Mouse (Mus musculus): ENCODE results near the gene Dusp7.

The Dusp7 gene

DNA sequence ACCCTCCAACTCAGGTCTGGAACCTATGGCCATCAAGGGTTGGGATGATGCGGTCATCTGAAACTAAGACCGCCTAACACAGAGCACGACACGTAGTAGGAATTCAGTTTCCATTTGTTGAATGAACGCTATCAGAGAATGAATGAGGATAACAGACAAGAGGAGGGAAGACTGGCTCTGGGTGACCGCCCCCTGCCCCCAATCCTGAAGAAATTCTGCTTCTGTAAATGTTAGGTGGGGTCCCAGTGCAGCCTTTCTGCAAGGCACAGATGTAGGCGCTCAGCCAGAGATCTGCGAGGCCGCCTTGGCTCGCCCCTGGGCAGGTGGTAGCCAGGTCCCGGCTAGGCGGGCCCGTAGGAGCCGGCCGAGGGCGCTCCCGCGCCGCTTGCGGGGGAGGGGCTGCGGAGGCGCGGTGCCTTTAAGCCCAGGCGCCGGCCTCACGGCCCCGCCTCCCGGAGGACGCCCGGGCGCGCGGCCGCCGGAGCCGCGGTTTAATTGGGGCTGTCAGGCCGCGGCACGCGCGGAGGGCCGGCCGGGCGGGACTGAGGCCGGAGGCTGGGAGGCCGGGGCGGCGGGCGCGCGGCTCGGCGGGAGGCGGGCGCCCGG is at the start of gene Dusp7:
TSS of gene Dusp7 (plus strand) at position 521 of the 606 bp plus-strand sequence.
- DNase-seq, result peak; percentile 87

DNA sequence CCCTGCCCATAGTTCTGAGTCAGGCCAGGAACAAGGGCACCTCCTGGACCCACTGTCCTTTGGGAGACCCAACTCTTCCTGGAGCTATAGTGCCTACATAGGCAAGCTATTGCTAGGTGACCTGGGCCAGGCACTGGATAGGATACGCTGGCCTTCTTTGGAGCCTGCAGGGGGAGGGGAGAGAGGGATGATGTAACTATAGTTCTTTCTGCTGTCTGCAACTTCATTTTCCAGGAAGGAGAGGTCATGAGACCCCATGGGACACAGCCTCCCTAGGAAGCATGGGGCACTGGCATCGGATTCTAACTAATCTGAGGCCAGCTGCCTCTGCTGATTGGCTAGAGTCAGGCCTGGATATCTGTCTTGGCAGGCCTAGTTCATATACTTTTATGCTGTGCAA is 49.3 kb upstream of the Dusp7 start:
- no peak for DNase-seq

DNA sequence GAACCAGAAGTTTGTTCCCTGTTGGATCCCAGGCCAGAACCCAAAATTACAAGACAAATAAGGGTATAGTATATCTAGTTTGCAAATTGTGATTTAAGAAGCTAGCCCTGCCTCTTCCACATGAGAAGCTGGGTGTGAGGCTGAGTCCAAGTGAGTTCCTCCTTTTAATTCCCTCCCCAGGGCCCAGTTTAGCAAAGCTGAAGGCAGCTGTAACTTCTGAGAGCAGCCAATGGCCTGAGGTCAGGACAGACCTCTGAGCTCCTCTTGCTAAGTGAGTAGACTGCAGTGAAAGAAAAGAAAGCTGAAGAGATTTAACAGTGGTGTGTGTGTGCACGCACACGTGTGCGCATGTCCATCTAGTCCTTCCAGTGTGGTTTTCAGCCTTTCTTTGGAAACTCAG is 45.9 kb upstream of the Dusp7 start:
- no peak for DNase-seq

DNA sequence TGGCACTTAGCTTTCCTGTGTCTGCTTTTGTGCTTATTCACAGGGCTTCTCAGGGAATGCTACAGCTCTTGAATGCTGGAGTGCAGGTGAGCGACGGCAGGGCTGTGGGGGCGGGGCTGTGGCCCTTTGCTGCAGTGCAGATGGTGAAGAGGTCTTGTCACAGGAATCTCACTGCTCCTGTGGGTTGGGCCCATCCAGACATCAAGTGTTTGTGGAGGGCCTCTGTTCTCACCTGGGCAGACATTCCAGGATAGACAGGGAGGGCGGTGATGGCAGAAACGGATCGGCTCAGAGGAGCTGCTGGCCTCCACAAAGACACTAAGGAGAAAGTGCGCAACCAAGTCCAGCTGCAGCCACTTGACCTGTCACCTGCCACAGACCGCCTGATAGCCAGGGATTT is 42.2 kb upstream of the Dusp7 start:
- DNase-seq, result no peak

DNA sequence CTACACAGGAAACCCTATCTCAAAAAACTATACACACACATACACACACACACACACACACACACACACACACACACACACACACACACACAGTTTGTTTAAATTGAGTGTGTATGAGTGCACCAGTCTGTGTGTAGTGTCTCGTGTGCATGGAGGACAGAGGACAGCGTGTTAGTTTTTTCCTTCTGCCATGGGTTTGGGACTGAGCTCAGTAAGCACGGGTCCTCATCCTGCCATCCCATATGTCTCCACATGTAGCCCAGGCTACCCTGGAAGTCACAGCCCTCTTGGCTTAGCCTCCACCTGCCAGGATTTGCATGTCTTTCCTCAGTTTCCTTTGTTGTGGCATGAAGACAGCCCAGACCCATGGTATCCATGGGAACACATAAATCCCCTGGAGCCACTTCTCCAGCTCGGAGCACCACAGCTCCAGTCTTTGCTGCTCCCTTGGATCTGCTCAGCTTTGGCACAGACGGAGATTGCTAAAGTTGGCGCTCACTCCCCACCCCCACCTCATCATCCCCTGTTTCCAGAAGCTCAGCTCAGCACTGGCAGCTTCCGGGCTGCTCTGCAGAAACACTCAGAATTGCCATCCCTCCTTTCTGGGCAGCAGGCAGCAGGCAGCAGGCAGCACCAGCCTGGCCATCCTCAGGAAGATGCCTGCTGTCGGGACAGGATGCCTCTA is 41.2 kb upstream of the Dusp7 start:
- no peak for DNase-seq

DNA sequence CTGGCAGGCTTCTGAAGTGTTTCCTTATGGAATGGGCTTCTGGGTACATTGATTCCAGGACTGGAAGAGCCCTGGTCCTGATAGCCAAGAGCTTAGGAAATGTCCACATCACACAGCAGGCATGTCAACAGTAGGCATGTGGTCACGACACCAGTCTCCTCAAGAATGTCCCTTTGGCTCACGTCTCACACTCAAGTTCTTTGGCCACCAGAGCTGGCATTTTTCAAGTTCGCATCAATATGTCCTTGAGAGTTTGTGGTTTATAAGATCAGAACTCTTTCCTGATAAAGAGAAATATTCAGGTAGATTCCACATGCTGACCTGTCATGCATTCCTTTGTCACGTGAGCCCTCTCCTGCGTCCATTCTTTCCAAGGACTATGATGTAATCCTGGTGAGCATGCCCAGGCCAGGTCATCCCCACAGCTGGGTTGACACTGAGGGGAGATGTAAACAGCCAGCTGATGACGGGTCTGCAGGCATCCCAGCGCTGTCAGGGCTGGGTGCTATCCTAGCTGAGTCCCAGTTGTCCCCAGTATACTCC is 40.3 kb upstream of the Dusp7 start:
- DNase-seq, result no peak

DNA sequence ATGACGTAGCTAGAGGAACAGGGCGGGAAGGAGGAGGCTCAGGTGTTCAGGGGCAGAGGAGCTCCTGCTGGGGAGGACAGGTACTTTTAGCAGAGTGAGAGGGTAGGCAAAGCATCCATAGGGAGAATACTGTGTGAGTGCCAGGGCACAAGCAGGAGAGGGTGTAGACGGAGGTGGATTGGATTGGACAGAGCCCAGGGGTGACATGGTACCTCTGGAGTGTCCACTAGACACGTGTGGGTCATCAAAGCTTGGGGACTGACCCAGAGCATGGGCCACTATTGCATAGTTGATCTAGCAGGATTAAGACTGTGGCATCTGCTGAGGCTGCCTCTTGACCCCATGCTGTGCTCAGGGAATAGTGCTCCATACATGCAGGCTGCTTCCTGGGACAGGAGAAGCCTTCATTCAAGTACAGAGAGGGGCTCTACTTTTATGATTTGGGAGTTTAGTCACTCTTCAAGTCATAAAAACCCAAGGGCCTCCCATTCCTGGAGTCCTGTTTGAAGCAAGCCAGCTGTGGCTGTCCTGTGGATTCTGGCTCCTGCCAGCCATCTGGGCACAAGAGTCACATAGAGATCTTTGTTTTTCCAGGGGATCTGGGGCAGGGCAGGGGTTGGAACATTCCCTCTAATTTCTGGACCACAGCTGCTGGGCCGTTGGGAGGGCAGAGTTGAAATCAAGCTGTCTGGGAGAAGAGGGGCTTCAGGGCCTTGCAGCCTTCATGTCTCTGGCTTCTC is 39.5 kb upstream of the Dusp7 start:
- no peak for DNase-seq

DNA sequence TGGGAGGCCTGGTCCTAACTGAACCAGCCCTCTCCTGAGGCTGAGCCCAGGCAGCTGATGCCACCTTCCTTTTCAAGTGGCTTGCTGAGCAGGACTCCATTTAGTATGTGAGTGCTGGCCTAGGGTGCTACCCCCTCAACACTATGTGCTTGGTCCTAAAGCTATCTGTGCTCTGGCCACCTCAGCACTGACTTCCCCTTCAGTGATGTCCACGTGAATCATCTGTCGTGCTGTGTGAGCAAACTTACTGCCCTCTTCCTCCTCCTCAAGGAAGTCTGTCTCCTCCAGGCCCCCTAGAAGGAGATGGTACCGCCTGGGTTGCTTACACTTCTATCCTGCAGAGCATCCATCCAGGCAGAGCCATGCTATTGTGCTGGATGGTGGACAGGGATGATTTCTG is 35.7 kb upstream of the Dusp7 start:
- DNase-seq, result no peak

DNA sequence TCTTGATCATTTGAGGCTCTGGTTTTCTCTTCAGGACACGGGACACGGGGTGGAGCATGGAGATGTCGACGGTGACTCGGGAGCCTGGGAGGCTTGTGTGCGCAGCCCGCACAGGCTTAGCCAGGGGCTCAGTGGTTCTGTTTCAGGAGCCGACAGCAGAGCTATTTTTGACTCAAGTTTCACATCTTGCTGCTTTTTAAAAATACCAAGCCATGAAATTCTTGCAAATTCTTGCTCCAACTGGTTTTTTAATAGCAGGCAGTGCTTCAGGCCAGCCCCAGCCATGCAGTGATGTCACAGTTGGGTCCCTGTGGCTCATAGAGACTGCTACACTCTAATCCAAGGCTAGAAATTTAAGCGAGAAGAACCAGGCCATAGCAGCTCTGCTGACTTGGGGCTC is 30.8 kb upstream of the Dusp7 start:
- DNase-seq, result no peak

DNA sequence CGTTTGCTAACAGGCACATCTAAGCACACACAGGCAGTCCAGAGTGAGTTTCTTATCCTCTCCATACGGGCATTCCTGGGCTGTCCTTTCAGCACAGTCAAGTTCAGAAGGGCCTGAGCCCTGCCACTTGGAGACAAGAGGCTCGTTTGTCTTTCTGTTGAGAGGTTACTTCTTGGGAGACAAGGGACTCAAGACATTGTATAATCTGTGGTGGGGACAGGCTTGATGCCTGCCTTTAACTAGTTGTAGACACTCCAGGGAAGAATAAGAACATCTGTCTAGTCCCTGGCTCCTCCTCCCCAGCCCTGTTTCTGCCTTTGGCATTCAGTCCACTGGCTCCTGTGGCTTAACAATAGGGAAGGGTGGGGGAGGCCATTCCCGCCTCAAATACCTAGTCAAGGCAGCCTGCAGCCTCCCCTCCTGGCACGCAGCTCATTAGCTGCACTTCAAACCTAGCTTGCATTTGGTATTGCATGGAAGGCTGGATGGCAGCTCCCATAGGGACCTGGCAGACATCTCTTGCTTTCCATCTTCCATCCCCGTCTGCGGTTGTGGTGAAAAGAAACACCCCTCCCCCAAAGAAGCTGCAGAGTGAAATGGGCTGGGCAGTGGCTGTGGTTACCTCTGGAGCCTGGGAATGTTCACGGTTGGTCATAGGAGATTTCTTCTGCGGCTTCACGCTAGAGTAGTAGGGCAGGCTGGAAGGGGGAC is 29.8 kb upstream of the Dusp7 start:
- DNase-seq, result no peak

DNA sequence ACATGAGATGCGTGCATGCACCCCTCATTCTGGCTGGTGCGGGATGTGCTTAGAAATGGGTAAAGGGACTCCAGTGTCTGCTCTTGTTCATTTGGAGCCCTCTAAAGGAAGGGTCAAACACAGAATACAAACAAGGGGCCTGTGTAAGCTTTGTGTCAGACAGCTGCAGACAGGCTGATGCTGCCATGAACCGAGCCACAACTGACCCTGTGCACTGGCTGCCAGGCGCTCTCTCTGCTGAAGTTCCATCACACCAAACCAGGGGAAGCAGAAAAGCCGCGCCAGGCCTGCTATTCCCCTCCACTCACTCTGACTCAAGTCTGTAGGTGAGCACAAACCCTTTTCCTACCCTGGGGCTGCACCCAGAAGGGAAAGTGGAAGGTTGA is 29.3 kb upstream of the Dusp7 start:
- DNase-seq, result no peak

DNA sequence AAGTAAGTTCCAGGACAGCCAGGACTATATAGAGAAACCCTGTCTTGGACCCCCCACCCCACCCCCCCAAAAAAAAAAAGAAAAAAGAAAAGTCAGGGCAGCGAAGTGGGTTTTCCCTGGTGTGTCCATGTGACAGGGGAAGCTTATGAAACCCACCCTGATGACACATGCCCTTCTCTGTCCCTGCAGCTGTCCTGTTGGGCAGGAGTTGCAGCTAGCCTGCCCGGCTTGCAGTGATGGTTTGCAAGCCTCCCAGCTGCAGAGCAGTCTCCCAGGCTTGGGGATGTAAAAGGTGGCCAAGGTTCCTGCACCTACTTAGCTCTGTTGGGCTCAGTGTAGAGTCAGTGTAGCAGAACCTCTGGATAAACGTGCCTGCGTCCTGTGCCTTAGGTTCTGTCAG is 28.7 kb upstream of the Dusp7 start:
- DNase-seq, result no peak

DNA sequence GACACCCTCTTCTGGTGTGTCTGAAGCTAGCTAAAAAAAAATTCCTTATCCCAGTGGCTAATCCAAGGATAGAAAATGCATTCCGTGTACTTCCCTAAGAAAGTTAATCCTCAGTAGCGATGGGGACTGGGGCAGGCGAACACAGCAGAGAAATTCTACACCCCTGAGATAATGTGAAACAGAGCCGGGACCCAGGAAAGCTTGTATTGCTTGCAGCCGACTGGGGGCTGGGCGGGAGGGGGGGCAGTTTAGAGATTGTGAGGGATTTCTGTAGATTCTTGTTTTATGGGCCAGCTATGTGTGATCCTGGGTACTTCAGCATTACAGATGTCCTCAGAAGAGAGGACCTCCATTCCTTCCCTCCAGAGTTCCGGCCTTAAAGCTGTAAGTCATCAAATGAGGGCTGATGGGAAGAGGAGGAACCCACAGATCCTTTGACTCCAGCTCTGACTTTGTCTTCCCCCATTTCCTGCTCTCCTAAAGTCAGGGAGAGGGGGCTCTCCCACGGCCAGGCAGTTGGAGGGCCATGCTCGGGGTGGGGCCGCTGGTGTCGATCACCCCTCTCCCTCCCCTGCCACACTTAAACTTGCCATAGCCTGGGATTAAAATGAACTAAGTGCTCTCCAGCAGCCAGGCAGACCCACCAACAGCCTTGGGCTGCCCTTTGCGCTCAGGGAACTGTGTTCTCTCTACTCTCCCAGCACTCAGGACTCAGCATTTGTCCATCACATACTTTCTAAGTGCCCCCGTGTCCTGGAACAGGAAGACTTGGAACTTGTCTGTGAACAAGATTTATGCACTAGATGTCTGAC is 27.7 kb upstream of the Dusp7 start:
- DNase-seq, result no peak

DNA sequence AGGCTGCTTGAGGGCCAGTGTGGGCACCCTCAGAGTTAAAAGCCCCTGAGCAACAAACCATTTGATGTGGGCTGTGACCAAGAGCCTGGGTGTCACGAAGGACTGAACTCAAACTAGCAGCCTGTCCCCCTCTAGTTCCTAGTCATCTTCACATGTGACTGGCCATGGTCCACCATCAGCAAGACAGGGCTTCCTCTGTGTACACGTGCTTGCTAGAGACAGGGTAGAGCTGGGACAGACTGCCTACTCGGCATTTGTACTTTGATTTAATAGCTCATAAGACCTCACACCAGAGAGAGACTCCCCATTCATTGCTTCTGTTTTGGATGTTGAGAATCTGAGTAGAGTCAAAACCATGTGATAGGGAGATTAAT is 27.1 kb upstream of the Dusp7 start:
- DNase-seq, result no peak

DNA sequence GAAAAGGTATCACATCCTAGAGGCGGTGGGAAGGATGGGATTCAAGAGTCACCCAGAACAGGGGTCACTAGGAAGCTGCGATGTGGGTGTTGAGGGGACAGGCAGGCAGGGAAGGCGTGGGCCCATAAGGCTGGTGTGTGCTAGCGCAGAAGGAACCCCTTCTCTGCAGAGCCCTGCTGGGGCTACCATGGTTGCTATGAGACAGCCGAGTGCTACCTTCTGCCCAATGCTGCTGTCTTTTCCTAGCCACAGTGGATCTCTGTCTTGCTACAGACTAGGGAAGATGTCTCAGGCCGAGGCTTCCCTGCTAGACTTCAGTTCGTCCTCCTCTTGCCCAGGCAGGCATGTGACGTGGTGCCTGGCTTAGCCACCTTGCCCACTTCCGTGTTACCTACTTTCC is 25.9 kb upstream of the Dusp7 start:
- no peak for DNase-seq

DNA sequence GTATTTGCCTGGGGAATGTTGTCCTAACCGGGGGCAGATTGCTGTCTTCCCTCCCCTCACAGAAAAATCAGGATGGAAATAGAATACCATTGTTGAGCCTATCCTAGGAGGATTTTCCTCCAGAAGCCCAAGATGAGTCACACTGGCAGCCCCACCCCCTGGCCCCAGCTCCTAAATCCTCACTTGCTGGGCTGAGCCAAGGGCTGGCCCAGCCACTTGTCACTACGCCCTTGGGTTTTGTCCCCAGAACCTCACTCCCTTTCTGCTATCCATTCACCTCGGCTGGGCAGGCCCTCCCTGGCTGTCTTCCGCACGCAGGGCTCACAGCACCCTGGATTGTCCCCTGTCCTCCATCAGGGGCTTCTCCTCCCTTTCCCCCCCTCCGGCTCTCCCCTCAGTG is 23.3 kb upstream of the Dusp7 start:
- DNase-seq, result peak; percentile 43

DNA sequence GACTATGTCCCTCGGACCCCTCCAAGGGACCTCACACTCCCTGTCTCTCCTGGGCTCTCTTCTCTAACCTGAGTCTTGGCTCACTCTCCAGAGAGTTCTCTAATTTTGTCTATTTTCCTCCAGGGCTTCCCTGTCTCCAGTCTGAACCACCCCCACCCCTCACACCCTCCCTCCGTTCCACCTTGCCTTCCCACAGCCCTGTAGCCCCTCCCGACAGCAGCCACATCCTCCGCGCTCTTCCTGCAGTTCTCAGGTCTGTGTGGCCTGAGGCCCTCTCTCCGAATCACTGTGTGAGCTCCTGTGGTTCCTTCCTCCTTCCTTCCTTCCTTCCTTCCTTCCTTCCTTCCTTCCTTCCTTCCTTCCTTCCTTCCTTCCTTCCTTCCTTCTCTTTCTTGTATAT is 22.8 kb upstream of the Dusp7 start:
- DNase-seq, result no peak

DNA sequence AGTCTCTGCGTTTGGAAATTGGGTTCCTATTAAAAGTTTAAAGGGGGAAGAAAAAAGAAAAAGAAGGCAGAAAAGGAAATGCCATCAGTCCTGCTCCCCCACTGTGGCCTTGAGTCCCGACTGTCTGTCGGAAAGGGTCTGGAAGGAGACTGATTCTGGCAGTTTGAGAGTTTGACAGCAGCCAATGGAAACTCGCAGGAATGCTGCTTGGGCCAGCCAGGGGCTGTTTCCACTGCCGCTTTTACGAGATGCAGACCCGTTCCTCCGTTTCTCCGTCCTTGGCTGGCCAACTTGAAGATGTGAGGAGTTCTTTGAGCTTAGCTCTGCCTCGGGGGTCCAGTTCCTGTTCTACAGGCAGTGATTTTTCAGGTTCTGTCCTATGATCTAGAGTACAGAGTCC is 20.2 kb upstream of the Dusp7 start:
- DNase-seq, result no peak

DNA sequence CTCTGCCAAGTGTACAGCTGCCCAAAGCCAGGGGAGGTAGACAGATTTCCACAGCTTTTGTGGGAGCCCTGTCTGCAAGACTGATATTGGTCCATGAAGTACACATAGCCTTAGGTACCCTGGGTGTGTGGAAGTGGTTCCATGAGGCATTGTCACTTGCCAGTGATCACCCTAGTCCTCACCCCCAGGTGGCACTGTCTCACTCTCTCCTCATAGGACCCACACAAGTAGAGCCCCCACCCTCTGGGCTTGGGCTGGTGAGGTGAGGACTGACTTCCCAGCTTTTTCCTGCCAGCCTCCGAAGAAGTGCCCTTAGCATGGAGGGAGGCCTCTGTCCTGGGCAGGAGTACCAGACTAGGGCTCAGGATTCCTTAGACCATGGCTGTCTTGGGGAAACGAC is 19.4 kb upstream of the Dusp7 start:
- DNase-seq, result peak; percentile 29

DNA sequence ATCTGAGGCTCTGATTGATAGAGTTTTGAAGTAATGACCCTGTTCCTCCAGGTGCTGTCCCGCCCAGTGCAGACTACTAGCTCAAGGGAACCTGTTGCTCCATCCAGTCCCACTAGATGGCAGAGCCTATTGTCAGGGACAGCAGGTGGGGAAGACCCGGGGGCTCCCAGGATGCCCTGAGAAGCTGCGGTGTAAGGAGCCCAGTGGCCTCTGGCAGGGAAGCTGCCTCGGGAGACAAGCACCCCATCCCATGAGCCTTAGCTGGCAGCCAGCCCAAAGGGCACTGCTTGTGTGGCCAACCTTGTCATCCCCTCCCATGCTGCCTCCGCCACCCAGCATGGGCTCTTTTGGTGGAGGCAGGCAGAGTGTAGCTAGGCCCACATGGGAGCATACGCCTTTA is 17.3 kb upstream of the Dusp7 start:
- no peak for DNase-seq

DNA sequence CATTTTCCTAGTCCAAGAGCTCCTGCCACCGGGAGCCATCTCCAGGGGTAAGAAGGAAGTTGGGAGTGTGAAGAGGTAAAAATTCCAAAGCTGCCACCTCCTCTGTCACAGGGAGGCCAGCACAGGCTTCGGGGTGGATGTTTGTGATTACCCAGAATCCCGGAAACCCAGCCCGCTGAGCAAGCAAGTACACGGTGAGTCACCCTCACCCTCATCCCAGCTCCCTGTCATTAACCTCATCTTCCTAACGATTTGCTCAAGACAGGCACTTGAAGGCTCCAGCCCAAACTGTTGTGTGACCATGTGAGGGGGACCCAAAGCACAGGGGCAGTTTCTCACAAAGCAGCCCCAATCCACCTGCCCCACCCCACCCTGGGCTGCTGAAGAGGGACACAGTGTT is 14.7 kb upstream of the Dusp7 start:
- DNase-seq, result no peak

DNA sequence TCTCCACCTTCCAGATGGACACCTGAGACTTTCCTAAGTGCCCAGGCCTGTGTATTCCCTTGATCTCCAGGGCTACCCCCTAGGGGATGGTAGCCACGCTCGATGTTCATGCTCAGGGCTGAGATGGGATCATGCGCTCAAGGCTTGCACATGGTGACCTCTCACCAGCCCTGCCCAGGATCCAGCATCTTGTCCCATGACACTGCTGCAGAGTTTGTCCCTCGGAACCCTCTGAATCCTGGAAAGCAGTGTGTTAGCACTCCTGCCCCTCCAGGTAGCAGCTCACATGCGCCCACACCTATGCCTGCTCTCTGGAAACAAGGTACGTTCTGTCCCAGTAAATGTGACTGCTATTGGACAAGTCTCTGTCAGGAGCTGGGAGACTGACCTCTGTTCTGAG is 13.6 kb upstream of the Dusp7 start:
- DNase-seq, result no peak

All from cerebellum, adult 9-11 months (tissue).